Mouse (Mus musculus): ENCODE results near the gene Aqp6.

The Aqp6 gene

DNA sequence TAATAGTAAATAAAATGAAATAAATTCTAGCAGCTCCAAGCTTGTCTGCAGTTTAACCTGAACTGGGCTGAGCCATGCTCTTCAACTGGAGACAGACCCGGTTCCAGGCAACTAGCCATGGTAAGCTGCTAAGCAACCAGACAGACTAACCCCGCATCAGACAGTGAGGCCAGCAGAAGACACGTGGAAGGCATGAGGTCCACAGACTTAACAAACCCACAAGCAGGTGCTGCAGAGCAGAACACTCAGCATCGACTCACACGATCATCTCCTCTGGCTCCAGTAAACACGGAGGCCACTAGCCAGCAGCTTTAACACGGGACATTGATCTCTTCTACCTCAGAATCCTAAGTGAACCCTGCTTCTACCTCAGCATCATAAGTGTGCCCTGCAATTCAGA lies 43.6 kb downstream of the Aqp6 start:
- DNase-seq (ENCODE audit: low read depth, low spot score): no peak

DNA sequence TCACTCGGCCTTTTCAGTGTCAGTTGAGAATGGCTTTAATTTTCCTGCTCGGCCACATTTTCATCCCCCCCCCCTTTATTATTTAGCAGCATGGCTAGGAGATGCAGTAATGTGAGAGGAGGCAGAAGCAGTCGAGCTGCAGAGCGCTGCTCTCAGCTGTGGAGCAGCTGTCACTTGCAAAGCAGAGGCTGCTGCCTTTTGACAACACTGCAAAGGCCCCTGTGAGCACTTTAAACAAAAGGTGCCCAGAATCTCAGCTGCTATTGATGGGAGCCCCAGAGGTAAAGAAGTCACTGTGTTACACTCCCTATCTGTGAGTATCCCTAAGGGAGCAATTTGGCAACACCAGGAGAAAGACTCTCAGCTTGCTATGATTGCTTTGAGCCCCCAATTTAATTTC lies 47.1 kb downstream of the Aqp6 start:
- DNase-seq (ENCODE audit: low read depth, low spot score): no peak

DNA sequence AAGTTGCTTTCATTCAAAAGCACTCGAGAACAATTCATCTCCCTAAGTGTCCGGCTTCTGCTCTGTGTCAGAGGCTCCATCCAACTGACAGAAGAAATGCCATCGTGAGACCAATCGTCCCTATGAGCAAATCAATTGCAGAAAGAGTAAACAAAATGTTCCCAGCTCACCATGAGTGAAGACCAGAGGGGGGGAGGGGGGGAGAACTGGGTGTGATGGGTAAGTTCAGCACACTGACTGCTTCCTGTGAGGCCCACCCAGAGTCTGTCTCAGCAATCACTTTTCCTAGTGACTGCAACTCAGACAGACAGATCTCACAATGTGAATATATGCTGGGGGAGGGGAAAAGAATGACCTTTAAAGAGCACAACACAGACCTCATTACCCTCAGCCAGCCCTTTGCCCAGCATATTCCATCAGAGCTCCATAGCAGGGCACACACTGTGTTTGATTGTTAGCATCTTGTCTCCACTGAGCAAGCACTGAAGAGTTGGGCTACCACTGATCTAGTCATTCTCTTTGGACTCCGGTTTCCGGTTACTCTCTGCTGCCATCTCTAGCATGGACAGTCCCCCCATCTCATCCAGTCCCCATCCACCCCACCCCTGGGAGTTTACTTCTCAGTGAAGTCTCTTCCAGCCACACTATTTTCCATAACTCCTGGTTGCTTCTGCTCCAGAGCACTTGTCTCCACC lies 48.0 kb downstream of the Aqp6 start:
- DNase-seq (ENCODE audit: low read depth, low spot score): no peak

DNA sequence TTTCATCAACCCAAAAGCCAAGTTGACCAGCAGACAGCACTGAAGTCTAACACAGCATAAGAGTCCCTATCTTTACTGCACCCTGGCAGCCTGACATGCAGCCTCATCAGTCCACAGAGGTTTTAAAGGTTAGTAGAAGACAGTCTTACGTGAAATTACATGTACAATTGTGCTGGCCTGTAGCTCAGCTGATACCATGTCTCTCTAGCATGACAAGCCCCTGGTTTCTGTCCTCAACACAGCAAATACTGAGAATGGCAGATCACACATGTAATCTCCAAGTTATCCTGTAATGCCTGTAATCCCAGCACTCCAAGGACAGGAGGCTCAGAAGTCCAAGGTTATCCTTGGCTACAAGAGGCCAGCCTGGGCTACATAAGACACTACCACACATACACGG lies 49.1 kb downstream of the Aqp6 start:
- peak; percentile 13 for DNase-seq (ENCODE audit: low read depth, low spot score)

DNA sequence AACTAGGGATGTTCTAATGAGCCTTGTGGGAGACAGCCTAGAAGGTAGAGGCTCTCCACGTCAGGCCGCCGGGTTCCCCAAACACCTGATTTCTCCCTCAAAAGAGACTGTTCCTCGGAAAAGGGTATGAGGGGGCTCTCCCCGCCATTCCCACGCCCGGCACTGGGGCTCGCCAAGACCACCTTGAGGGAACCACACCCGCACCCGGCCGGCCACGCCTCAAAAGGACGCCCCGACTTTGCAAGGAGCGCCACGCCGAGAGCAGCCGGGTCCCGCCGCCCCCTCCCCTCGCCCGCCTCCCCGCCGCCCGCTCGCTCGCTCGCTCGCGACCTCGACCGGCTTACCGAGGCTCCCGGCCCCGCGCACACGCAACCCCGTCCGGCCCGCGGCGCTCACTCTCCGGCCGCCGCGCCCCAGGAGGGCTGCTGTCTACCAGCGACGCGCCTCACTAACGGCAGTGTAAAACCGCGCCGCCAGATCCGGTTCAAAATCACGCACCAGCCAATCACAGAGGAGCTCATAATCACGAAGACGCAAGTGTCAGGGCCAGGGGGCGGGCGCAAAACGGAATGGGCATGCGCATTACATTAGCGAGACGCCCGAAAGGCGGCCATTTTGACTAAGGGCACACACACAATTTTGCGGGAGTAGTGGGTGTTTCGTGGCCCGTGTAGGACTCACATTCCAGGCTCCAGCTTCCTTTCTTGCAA lies 50.1 kb downstream of the Aqp6 start, which contains the start of gene Racgap1:
Racgap1 (minus strand) TSS at position 494 of the 710 bp plus-strand sequence.
- peak; percentile 98 for DNase-seq (ENCODE audit: low read depth, low spot score)

GRCm38 (mm10) chr15:99651984-99652872 lies 51.0 kb downstream of the Aqp6 start:
- peak; percentile 30 for DNase-seq (ENCODE audit: low read depth, low spot score)

GRCm38 (mm10) chr15:99653291-99653690 lies 52.1 kb downstream of the Aqp6 start:
- DNase-seq (ENCODE audit: low read depth, low spot score): no peak

GRCm38 (mm10) chr15:99653876-99654275 lies 52.7 kb downstream of the Aqp6 start:
- no peak for DNase-seq (ENCODE audit: low read depth, low spot score)
